Mouse (Mus musculus): ENCODE data around the gene Ntm. TPM values are rescaled to one million over a fixed set of nuclear protein-coding genes. Genes with fewer than 3 reads are reported as not detected.

The Ntm gene
- polyA plus RNA-seq, 1 experiment: 95.1 TPM

DNA sequence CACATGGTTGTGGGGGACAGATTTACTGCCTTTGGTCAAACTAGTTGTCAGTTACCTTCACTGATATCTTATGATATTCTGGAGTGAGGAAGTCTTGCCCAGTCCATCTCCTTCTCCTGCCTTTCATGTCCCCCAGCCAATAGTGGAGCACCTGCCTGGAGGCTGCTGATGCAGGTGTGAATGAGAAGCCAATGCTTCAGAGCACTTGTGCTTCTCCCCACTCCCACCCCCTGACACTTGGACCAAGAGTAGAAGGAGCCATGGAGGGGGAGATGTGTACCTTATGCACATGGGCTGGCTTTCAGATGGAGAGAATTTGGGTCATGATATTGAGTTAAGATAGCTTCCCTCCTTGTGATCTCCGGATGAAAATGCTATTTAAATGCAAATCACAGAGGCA is 747.7 kb downstream of the Ntm start:
- no peak for DNase-seq (ENCODE audit: low read depth)
- TF ChIP-seq POLR2A (IDR thresholded peaks at IDR 0.05; ENCODE audit: borderline replicate concordance, extremely low read depth, insufficient read depth, insufficient read length, poor library complexity, severe bottlenecking): no peak
- no peak for TF ChIP-seq CTCF (IDR thresholded peaks at IDR 0.05; ENCODE audit: borderline replicate concordance, extremely low read depth, insufficient read depth, insufficient read length)

DNA sequence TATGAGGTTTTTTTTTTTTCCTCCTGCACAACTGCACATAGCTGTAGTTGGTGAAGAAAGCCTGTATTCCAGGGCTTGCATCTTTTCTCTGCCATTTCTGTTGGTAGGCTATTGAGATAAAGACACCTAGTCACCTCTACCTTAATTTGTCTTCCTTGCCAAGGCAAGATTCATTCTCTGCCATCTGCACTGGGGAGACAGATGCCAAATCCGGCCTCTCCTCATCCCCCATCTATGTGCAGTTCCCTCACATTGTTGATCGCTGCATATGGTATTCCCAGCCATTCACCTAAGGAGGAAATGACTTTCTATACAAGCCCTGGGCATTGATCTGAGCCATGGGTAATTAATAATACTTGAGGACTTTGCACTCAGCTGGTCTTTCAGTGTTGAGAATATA is 753.7 kb downstream of the Ntm start:
- no peak for TF ChIP-seq CTCF (IDR thresholded peaks at IDR 0.05; ENCODE audit: borderline replicate concordance, extremely low read depth, insufficient read depth, insufficient read length)
- no peak for DNase-seq (ENCODE audit: low read depth)

DNA sequence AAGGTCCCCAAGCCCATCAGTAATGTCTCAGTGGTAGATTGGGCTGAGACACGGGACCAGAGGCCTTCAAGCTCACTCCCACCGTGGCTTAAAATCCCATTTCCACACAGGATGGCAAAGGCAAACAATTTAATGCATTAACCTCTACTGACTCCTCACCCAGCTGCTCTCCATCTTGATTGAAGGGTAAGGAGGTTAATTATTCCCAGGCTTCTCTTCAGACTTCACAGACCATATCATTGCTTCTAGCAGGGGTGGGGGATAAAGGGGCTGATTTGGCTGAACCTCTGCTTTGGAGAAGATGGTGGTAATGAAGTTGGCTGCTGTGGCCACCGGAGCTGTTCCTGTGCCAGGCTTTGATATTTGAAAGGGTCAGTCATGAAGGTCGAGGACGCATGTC is 754.8 kb downstream of the Ntm start:
- TF ChIP-seq POLR2A (IDR thresholded peaks at IDR 0.05; ENCODE audit: borderline replicate concordance, extremely low read depth, insufficient read depth, insufficient read length, poor library complexity, severe bottlenecking): no peak
- TF ChIP-seq CTCF (IDR thresholded peaks at IDR 0.05; ENCODE audit: borderline replicate concordance, extremely low read depth, insufficient read depth, insufficient read length): no peak
- no peak for DNase-seq (ENCODE audit: low read depth)

DNA sequence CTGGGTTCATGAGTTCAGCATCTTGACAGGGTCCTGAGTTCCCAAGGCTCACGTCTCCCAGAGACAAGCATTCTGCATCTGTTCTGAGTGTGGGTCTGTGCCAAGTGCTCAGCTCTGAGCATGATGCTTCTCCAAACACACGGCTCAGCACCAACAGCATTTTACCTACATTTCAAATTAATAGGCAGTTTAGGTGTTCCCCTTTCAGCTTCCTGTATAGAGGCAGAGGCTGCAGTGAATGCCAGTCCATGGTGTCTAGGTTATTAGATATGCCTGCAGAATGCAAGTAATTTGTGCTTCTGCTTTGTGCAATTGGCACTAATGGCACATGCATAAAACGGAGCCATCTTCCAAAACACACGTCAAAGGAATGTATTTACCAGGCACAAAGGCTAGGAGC is 757.3 kb downstream of the Ntm start:
- DNase-seq (ENCODE audit: low read depth): peak; percentile 72
- no peak for TF ChIP-seq CTCF (IDR thresholded peaks at IDR 0.05; ENCODE audit: borderline replicate concordance, extremely low read depth, insufficient read depth, insufficient read length)
- TF ChIP-seq POLR2A (IDR thresholded peaks at IDR 0.05; ENCODE audit: borderline replicate concordance, extremely low read depth, insufficient read depth, insufficient read length, poor library complexity, severe bottlenecking): no peak

DNA sequence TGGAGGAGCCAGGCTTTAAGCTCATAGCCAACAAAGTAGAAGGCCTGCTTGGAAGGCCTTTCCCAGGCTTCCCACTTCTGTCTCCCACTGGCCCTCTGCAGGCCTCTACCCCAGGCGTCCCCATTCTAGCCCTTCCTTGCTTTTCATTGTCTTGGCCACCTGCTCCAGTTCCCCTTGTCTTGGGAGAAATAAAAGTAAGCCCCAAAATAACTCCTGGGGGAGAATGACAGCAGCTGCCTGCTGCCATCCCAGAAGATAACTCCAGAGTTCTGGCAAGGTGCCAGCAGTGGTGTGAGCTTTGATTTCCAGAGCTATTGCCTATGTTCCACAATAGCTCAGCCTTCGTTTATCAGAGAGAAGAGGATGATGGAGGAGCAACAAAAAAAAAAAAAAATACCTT is 760.7 kb downstream of the Ntm start:
- peak; percentile 61 for DNase-seq (ENCODE audit: low read depth)
- TF ChIP-seq POLR2A (IDR thresholded peaks at IDR 0.05; ENCODE audit: borderline replicate concordance, extremely low read depth, insufficient read depth, insufficient read length, poor library complexity, severe bottlenecking): no peak
- TF ChIP-seq CTCF (IDR thresholded peaks at IDR 0.05; ENCODE audit: borderline replicate concordance, extremely low read depth, insufficient read depth, insufficient read length): no peak

DNA sequence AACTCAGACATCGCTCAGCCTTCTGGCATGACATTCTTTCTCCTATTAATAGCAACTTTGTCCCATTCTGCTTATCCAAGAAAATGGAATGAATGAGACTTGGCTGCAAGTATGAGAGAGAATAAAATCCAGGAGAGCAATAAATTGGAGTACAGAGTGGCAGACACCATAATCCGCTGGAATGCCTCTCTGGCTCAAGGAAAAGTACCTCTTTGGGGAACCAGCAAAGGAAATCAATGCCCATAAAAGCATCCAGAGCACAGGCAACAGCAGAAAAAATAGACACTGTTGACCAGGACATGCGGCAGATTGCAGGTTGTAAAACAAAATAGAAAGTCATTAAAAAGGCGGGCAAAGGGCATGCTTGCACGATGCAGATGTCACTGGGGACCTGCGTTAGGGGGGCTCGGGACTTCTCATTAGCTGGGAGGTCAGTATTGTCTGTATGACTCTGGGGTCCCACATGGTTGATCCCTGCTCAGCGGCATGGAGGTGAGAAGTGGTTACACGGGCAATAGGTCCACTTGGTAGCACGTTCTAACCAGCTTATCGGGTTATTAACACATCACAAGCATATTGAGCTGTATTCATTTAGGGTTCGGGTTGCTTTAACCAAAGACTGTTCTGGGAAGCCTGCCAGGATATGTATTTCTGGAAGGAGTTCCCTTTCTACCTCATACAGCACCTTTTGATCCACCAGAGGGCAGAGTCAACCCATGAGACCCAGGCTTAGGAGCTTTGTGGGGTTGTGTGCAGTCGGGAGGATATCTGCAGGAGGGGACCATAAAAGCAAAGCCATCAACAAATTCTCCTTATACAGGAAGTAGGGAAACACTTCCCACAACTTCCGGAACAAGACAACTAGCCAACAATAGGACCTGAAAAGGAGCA is 761.5 kb downstream of the Ntm start:
- peak; percentile 90 for DNase-seq (ENCODE audit: low read depth)
- TF ChIP-seq POLR2A (IDR thresholded peaks at IDR 0.05; ENCODE audit: borderline replicate concordance, extremely low read depth, insufficient read depth, insufficient read length, poor library complexity, severe bottlenecking): no peak
- peak; percentile 68; the same call in 1 of the 2 replicates for TF ChIP-seq CTCF (IDR thresholded peaks at IDR 0.05; ENCODE audit: borderline replicate concordance, extremely low read depth, insufficient read depth, insufficient read length)

DNA sequence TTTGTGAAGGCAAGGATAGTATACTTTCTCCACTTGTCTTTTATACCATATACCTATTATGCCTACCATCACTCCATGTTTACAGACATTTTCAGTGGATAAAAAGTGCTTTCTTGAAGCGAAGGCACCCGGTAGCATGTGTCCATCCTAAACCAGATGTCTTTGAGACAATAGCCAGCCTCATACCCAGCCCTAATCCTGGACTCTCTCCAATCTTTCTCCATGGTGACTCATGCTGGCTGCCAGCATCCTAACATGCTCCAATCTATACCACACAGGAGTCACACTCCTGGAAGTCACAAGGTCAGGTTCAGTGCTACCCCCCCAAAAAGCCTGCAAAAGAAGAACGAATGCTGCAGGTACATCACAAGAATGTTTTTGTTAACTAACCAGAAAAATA is 765.9 kb downstream of the Ntm start:
- DNase-seq (ENCODE audit: low read depth): peak; percentile 67
- TF ChIP-seq POLR2A (IDR thresholded peaks at IDR 0.05; ENCODE audit: borderline replicate concordance, extremely low read depth, insufficient read depth, insufficient read length, poor library complexity, severe bottlenecking): no peak
- TF ChIP-seq CTCF (IDR thresholded peaks at IDR 0.05; ENCODE audit: borderline replicate concordance, extremely low read depth, insufficient read depth, insufficient read length): no peak

DNA sequence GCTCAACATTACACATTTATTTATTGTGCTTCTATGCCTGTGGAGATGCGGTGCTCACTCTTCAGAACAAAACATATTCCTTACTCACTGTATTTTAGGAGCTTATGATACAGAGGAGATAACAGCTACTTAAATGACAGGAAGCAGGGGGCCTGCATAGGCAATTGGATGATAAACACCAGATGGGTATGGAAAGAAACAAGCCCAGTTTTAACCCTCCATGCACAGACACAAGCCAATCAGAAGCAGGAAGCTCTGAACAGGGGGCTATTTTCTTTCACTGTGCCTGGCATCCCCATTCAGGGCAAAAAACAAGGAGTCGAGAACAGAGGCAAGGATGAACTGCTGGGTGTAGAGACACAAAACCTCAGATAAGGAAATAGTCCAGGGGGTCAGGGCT is 768.7 kb downstream of the Ntm start:
- TF ChIP-seq POLR2A (IDR thresholded peaks at IDR 0.05; ENCODE audit: borderline replicate concordance, extremely low read depth, insufficient read depth, insufficient read length, poor library complexity, severe bottlenecking) (no peak), CTCF (IDR thresholded peaks at IDR 0.05; ENCODE audit: borderline replicate concordance, extremely low read depth, insufficient read depth, insufficient read length) (no peak)
- peak; percentile 56 for DNase-seq (ENCODE audit: low read depth)

DNA sequence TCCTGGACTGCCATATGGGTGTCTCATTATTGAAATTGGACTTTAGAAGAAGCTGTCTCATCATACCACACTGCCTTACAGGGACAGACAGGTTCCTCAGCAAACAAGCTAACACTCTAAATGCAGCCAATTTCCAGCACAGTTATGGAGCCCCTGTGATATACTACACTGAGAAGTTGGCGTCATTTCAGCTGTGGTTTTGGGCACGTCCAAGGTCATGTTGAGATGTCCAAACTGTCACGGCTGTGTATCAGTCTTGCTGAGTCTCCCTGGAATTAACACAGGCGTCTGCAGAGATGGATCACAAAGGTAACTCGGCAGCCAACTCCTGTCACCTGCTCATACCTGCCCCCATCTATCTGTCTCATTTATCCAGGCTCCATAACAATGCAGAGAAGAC is 779.9 kb downstream of the Ntm start:
- TF ChIP-seq CTCF (IDR thresholded peaks at IDR 0.05; ENCODE audit: borderline replicate concordance, extremely low read depth, insufficient read depth, insufficient read length) (no peak), POLR2A (IDR thresholded peaks at IDR 0.05; ENCODE audit: borderline replicate concordance, extremely low read depth, insufficient read depth, insufficient read length, poor library complexity, severe bottlenecking) (no peak)
- DNase-seq (ENCODE audit: low read depth): no peak

DNA sequence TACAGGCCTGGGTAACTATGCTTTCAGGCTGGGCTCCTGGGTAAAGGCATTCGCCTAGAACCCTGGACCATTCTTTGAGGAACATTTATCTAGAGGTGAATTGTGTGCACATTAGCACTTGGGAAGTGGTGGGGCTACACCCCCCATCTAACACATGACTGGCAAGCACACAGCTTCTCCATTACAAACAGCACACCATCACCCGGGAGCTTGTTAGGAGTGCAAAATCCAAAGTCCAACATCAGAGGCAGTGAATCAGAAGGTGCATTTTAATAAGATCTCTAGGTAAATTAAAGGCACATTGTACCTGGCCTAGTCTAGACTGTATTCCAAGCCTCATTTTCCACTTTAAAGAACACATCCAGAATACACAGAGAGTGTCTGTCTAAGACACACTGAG is 781.3 kb downstream of the Ntm start:
- DNase-seq (ENCODE audit: low read depth): no peak
- TF ChIP-seq CTCF (IDR thresholded peaks at IDR 0.05; ENCODE audit: borderline replicate concordance, extremely low read depth, insufficient read depth, insufficient read length): no peak
- no peak for TF ChIP-seq POLR2A (IDR thresholded peaks at IDR 0.05; ENCODE audit: borderline replicate concordance, extremely low read depth, insufficient read depth, insufficient read length, poor library complexity, severe bottlenecking)

DNA sequence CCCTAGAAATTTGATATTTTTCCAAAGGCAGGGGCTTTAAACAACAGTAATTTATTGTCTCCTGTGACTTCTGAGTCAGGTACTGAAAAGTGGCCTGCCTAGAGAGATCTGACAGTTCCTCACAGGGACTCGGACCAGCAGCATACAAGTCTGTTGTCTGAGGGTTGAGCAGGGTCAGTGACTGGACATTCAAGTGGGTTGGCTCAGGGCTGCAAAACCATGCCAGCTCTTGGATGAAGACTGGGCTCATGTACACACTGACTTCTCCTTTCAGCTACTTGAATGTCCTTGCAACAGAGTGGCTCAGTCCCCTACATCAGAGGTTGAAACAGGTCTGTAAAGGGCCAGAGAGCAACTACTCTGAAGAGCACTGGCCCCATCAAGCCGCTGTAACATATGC is 797.2 kb downstream of the Ntm start:
- no peak for DNase-seq (ENCODE audit: low read depth)

DNA sequence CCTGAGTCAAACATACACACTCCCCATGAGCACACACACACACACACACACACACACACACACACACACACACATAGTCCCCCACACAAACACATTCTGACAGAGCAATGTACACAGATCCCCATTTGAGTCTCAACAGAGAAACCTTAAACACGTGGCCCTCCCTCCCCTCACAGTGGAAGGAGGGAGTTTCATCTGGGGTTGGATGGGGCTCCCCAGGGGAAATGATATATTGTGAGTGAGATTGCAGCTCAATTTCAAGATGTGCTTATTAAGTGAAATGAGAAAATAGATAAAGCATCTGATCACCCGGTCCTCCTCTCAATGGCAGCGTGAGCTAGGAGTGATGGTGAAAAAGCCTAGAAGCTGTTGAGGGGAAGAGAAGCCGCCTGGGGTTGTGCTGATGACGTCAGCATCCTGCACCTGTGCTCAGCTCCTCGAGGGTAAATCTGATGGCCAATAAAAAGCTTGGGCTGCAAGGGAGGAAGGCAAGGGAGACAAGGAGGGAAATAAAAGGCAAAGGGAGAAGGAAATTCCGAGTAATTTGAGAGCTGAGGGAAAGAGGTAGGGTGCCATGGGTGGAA is 801.8 kb downstream of the Ntm start:
- peak; percentile 58 for DNase-seq (ENCODE audit: low read depth)
- no peak for TF ChIP-seq POLR2A (IDR thresholded peaks at IDR 0.05; ENCODE audit: borderline replicate concordance, extremely low read depth, insufficient read depth, insufficient read length, poor library complexity, severe bottlenecking)

More for the DNA sequence above, 797.2 kb downstream of the Ntm start:
- TF ChIP-seq CTCF (IDR thresholded peaks at IDR 0.05; ENCODE audit: borderline replicate concordance, extremely low read depth, insufficient read depth, insufficient read length): no peak
- TF ChIP-seq POLR2A (IDR thresholded peaks at IDR 0.05; ENCODE audit: borderline replicate concordance, extremely low read depth, insufficient read depth, insufficient read length, poor library complexity, severe bottlenecking): no peak
